Mouse (Mus musculus) midbrain, embryonic 10.5 days (tissue): Measurements from ENCODE around the gene Meis2. TPM values are rescaled to one million over a fixed set of nuclear protein-coding genes. Genes with fewer than 3 reads are reported as not detected.

Experiments
- DNase-seq: peaks from one replicate; pipeline ENCODE4 v3.0.0-alpha.2; 2017; ENCODE audit warnings: low spot score
- H3K27ac ChIP-seq: fragments of 300-500 bp; sonication (generic); replicated peaks from 2 replicates; pipeline ENCODE4 v1.5.1; 2016; ENCODE audit warnings: mild to moderate bottlenecking
- H3K27me3 ChIP-seq: fragments of 300-500 bp; sonication (generic); 2 replicates; pipeline ENCODE4 v1.6.1; 2016; ENCODE audit warnings: low read depth, mild to moderate bottlenecking; ENCODE audit not compliant: poor library complexity, severe bottlenecking
- H3K36me3 ChIP-seq: fragments of 300-500 bp; sonication (generic); 2 replicates; pipeline ENCODE4 v1.6.1; 2016; ENCODE audit warnings: mild to moderate bottlenecking, moderate library complexity
- H3K4me1 ChIP-seq: fragments of 300-500 bp; sonication (generic); 2 replicates; pipeline ENCODE4 v1.6.1; 2016
- H3K4me3 ChIP-seq: fragments of 300-500 bp; sonication (generic); 2 replicates; pipeline ENCODE4 v1.5.1; 2016; ENCODE audit warnings: mild to moderate bottlenecking, moderate library complexity
- H3K9me3 ChIP-seq: fragments of 300-500 bp; sonication (generic); replicated peaks from 2 replicates; pipeline ENCODE4 v1.6.1; 2016; ENCODE audit warnings: mild to moderate bottlenecking
- WGBS: fragments of 180-500 bp; shearing (Covaris S2); methylation state at CpG from one replicate; pipeline ENCODE4 v1.1.7; 2016; 5-methylcytosine and 5-hydroxymethylcytosine counted together
- polyA plus RNA-seq: library from polyadenylated mRNA; unstranded; fragments of >200 nt; fragmentation: Nextera tagmentation; extraction: Ambion mirVana; gene quantifications from 2 replicates; pipeline ENCODE4 v1.2.1, GENCODE M21; 2016

The Meis2 gene
- polyA plus RNA-seq, 1 experiment from 2014 or later = 34.4 TPM

GRCm38 (mm10) chr2:116065057-116065456 lies 582 bp downstream of the Meis2 start:
- DNase-seq = peak; percentile 41
- H3K4me3 ChIP-seq = peak overlapping the region; percentile 83
- H3K27me3 ChIP-seq = peaks cover 38% of the 10 kb centered on the region
- H3K36me3 ChIP-seq = peaks cover 5% of the 10 kb centered on the region; the same call in 1 of the 2 replicates
- peak overlapping the region; percentile 94 for H3K27ac ChIP-seq
- peaks cover 68% of the 10 kb centered on the region for H3K4me1 ChIP-seq
- no peaks in the 10 kb centered on the region for H3K9me3 ChIP-seq
- under 1% methylated on average over 10 of the region's 10 CpGs for WGBS

- H3K36me3 ChIP-seq = peaks cover 6% of the 10 kb centered on the region; the same call in 1 of the 2 replicates
- H3K27me3 ChIP-seq = peaks cover 38% of the 10 kb centered on the region
- WGBS = under 1% methylated on average over 20 of the region's 20 CpGs
- H3K4me1 ChIP-seq = peaks cover 68% of the 10 kb centered on the region
- DNase-seq = peak; percentile 48
- H3K4me3 ChIP-seq = peak overlapping the region; percentile 83
- no peaks in the 10 kb centered on the region for H3K9me3 ChIP-seq
- peak overlapping the region; percentile 94 for H3K27ac ChIP-seq
Observed at GRCm38 (mm10) chr2:116064521-116064920, 1.1 kb downstream of the Meis2 start.

DNA sequence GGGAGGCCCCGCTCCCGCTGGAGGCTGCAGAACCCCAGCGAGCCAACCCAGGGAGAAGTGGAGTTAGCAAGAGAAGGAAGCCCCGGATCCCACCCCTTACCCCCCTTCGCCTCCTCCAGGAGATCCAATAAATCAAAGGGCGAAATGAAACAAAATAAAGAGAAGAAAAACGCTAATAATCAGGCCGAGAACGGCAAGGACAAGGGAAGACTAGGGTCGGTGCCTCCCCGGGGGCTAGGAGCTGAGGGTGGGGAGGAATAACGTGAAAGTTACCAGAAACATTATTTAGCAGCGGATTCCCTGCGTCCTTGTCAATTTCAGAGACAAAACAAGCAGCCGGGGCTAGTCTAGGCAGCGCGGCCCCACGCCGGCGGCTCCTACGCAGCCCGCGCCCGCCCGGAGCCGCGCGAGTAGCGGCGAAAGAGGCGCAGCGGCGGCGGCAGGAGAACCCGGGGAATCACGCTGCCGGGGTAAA lies 1.8 kb downstream of the Meis2 start:
- WGBS = under 1% methylated on average over 37 of the region's 37 CpGs
- Histone ChIP-seq H3K27me3 (peaks cover 38% of the 10 kb centered on the region), H3K27ac (peak overlapping the region; percentile 94), H3K4me3 (peak overlapping the region; percentile 83), H3K4me1 (peaks cover 68% of the 10 kb centered on the region), H3K9me3 (no peaks in the 10 kb centered on the region), H3K36me3 (peaks cover 11% of the 10 kb centered on the region)
- DNase-seq = peak; percentile 63

GRCm38 (mm10) chr2:116062761-116063441 lies 2.7 kb downstream of the Meis2 start:
- peaks cover 39% of the 10 kb centered on the region for H3K27me3 ChIP-seq
- peak overlapping the region; percentile 83 for H3K4me3 ChIP-seq
- peak overlapping the region; percentile 94 for H3K27ac ChIP-seq
- H3K4me1 ChIP-seq = peaks cover 70% of the 10 kb centered on the region
- H3K36me3 ChIP-seq = peaks cover 20% of the 10 kb centered on the region
- DNase-seq = peak; percentile 50
- under 1% methylated on average over 36 of the region's 36 CpGs for WGBS
- no peaks in the 10 kb centered on the region for H3K9me3 ChIP-seq

DNA sequence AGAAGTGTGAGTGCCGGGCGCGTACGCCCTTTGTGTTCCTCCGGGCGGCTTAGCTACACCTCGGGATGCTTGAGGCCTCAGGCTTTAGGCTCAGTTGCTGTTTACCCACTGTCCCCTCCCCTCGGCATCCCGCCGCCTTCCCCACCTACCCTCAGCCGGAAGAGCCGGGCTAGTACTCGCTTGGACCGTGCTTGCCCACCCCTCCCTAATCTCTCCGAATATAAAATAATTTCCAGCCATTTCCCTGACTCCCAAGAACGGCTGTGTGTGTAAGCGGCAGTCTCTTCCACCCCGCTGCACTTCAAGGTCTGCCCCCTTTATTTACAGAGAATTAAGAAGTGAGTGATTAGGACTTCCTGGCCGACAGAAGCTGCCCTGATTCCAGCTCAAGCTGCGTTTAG lies 3.4 kb downstream of the Meis2 start:
- under 1% methylated on average over 20 of the region's 20 CpGs for WGBS
- DNase-seq = peak; percentile 69
- peak overlapping the region; percentile 94 for H3K27ac ChIP-seq
- H3K9me3 ChIP-seq = no peaks in the 10 kb centered on the region
- peaks cover 39% of the 10 kb centered on the region for H3K27me3 ChIP-seq
- peaks cover 70% of the 10 kb centered on the region for H3K4me1 ChIP-seq
- H3K36me3 ChIP-seq = peaks cover 27% of the 10 kb centered on the region
- H3K4me3 ChIP-seq = peak overlapping the region; percentile 83

DNA sequence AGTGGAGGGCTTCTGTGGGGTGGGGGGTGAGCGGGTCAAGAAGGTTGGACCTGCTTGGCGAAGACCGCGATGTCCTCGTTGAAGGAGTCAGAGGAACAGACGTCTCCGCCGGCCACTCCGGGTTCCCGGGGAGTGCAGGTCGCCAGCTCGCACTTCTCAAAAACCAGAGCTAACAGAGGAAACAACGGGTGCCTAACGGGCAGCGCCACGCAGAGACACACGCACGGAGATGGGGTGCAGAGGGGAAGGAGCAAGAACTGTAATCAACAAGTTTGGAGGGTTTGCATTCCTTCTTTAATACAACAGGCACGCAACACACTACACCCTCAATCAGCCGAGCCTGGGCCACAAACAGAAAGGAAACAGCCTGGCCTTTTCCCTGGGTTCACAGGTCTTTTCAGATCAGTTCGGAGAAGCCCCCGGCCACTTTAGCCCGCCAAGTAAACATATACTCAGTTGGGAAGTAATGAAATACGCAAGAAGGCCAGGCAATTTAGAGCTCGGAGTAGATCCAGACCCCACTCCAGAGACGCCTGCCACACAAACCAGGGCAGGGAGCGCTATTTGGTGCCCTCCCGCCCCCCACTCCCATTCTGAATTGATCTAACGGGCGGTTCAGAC lies 4.1 kb downstream of the Meis2 start:
- H3K4me3 ChIP-seq = peak overlapping the region; percentile 83
- DNase-seq = peak; percentile 66
- H3K27ac ChIP-seq = peak overlapping the region; percentile 94
- peaks cover 44% of the 10 kb centered on the region for H3K27me3 ChIP-seq
- H3K36me3 ChIP-seq = peaks cover 32% of the 10 kb centered on the region
- 0% methylated on average over 30 of the region's 30 CpGs for WGBS
- peaks cover 70% of the 10 kb centered on the region for H3K4me1 ChIP-seq
- H3K9me3 ChIP-seq = no peaks in the 10 kb centered on the region

DNA sequence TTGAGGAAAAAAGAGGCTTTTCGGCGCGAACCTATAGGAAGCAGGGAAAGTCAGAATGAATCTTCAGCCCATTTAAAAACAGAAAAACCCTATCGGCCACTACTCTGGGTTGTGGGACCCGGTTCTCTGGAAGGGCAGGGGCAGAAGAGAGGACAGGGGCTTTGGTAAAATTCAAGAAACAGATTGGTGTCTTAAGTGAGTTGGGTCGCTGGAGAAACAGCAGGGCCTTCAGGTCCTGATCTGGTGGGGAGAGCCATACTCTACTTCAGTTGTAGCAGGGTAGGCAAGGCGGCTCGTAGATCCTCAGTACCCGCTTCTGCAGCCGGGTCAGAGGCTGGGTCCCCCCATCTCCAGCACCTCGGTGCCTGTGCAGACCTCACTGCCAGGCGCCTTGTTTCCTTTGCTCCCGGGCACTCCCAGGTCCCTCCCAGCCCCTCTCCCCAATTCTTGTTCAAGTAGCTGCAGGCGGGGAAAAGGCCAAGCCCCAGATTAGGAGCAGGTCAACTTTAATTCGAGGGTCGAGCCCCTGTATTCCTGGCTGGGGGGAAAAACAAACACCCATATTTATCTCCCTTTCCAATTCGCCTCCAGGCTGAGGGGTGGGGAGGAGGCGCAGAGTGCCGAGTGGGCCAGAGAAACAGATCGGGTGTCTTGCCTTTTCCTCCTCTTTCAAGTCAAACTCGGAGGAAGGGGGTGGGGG lies 4.8 kb downstream of the Meis2 start:
- 2% methylated on average over 21 of the region's 21 CpGs for WGBS
- DNase-seq = peak; percentile 61
- Histone ChIP-seq H3K9me3 (no peaks in the 10 kb centered on the region), H3K27me3 (peaks cover 44% of the 10 kb centered on the region), H3K27ac (peak overlapping the region; percentile 94), H3K4me1 (peaks cover 75% of the 10 kb centered on the region), H3K4me3 (peak overlapping the region; percentile 83), H3K36me3 (peaks cover 36% of the 10 kb centered on the region)

DNA sequence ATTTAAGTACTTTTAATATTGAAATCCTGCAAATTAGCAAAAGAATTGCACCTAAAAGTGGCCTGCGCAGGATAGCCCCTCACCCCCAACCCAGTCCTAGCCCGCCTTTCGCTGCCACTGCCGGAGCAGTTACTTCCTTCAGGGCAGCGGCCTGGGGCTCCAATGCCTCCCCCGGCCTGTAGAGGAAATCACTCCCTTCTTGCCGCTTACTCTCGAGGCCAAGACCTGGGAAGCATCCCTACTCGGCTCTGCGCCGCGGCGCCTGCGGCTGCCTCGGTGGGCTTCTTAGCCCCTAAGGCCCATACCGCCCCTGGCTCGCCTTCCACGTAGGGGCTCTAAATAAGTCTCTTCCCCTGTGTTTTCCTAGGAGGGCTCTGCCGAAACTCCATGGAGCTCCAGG lies 5.4 kb downstream of the Meis2 start:
- peak; percentile 68 for DNase-seq
- Histone ChIP-seq H3K27me3 (peaks cover 44% of the 10 kb centered on the region), H3K36me3 (peaks cover 36% of the 10 kb centered on the region), H3K9me3 (no peaks in the 10 kb centered on the region), H3K27ac (peak overlapping the region; percentile 94), H3K4me1 (peaks cover 80% of the 10 kb centered on the region), H3K4me3 (peak overlapping the region; percentile 83)
- 1% methylated on average over 19 of the region's 19 CpGs for WGBS

GRCm38 (mm10) chr2:116059661-116060060 lies 6.0 kb downstream of the Meis2 start:
- H3K4me1 ChIP-seq = peaks cover 83% of the 10 kb centered on the region
- peak; percentile 9 for DNase-seq
- H3K36me3 ChIP-seq = peaks cover 36% of the 10 kb centered on the region
- WGBS = 24% methylated on average over 1 of the region's 1 CpGs
- H3K9me3 ChIP-seq = no peaks in the 10 kb centered on the region
- H3K27ac ChIP-seq = peak overlapping the region; percentile 94
- H3K27me3 ChIP-seq = peaks cover 44% of the 10 kb centered on the region
- H3K4me3 ChIP-seq = peak overlapping the region; percentile 83

GRCm38 (mm10) chr2:116059066-116059465 lies 6.6 kb downstream of the Meis2 start:
- peak; percentile 10 for DNase-seq
- no peaks in the 10 kb centered on the region for H3K9me3 ChIP-seq
- H3K36me3 ChIP-seq = peaks cover 36% of the 10 kb centered on the region
- no peak overlapping the region for H3K27ac ChIP-seq
- H3K4me1 ChIP-seq = peaks cover 83% of the 10 kb centered on the region
- peaks cover 44% of the 10 kb centered on the region for H3K27me3 ChIP-seq
- 31% methylated on average over 3 of the region's 3 CpGs for WGBS
- peak overlapping the region; percentile 83; the same call in 1 of the 2 replicates for H3K4me3 ChIP-seq

GRCm38 (mm10) chr2:116058511-116058910 lies 7.1 kb downstream of the Meis2 start:
- WGBS = 74% methylated on average over 9 of the region's 9 CpGs

DNA sequence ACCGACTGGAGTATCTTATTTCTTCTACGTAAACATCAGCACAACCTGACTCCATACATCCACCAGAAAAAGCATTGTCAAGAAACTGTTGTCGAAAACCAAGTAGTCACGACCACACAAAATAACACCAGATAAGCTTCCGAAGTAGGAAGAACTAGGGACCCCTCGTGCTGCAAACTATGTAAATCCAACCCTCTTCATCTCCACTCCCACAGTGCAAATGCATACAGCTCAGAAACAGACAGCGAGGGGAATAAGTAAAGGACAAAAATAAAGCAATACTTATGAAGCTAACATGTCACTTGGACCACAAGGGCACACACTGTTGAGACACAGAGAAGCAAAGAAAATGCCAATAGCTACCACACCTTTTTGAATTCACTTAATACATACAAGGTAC lies 8.8 kb downstream of the Meis2 start:
- H3K27ac ChIP-seq = no peak overlapping the region
- peaks cover 81% of the 10 kb centered on the region for H3K4me1 ChIP-seq
- no peaks in the 10 kb centered on the region for H3K9me3 ChIP-seq
- peak; percentile 7 for DNase-seq
- 86% methylated on average over 7 of the region's 7 CpGs for WGBS
- peaks cover 38% of the 10 kb centered on the region for H3K27me3 ChIP-seq
- peak overlapping the region; percentile 83; the same call in 1 of the 2 replicates for H3K4me3 ChIP-seq
- H3K36me3 ChIP-seq = peaks cover 36% of the 10 kb centered on the region

More at GRCm38 (mm10) chr2:116058511-116058910, 7.1 kb downstream of the Meis2 start:
- Histone ChIP-seq H3K4me3 (peak overlapping the region; percentile 83; the same call in 1 of the 2 replicates), H3K4me1 (peaks cover 83% of the 10 kb centered on the region), H3K27me3 (peaks cover 44% of the 10 kb centered on the region), H3K9me3 (no peaks in the 10 kb centered on the region), H3K36me3 (peaks cover 36% of the 10 kb centered on the region), H3K27ac (no peak overlapping the region)
- DNase-seq = peak; percentile 10
